Mouse (Mus musculus): ENCODE results near the gene Ncoa7. TPM values are rescaled to one million over a fixed set of nuclear protein-coding genes. Genes with fewer than 3 reads are reported as not detected.

The Ncoa7 gene
- polyA plus RNA-seq, 1 experiment from 2014 or later, result 12.9 TPM

GRCm38 (mm10) chr10:30708039-30708438 is 95.1 kb downstream of the Ncoa7 start:
- WGBS (ENCODE audit: insufficient replicate concordance), result 83% methylated on average over 5 of the region's 5 CpGs
- no peaks in the 10 kb centered on the region for H3K27me3 ChIP-seq (replicated peaks)
- H3K4me2 ChIP-seq, result no peak overlapping the region
- no peak overlapping the region for H3K9ac ChIP-seq
- H3K9me3 ChIP-seq (replicated peaks), result no peaks in the 10 kb centered on the region
- ATAC-seq, result no peak
- H3K4me1 ChIP-seq, result 0 out of 2 replicates have a peak, but pooled peaks cover 5% of the 10 kb centered on the region
- H3K27ac ChIP-seq, result no peak overlapping the region
- no peak overlapping the region for H3K4me3 ChIP-seq
- H3K36me3 ChIP-seq, result peaks cover 9% of the 10 kb centered on the region

GRCm38 (mm10) chr10:30702663-30703062 is 100.5 kb downstream of the Ncoa7 start:
- Histone ChIP-seq H3K27me3 (replicated peaks) (no peaks in the 10 kb centered on the region), H3K9ac (no peak overlapping the region), H3K36me3 (peaks cover 30% of the 10 kb centered on the region), H3K4me1 (no peaks in the 10 kb centered on the region), H3K27ac (no peak overlapping the region), H3K9me3 (replicated peaks) (no peaks in the 10 kb centered on the region), H3K4me3 (no peak overlapping the region), H3K4me2 (no peak overlapping the region)
- 92% methylated on average over 1 of the region's 1 CpGs for WGBS (ENCODE audit: insufficient replicate concordance)
- no peak for ATAC-seq

GRCm38 (mm10) chr10:30686862-30687261 is 116.3 kb downstream of the Ncoa7 start:
- no peak for ATAC-seq
- Histone ChIP-seq H3K27ac (no peak overlapping the region), H3K9ac (no peak overlapping the region), H3K36me3 (peaks cover 28% of the 10 kb centered on the region), H3K9me3 (replicated peaks) (no peaks in the 10 kb centered on the region), H3K27me3 (replicated peaks) (no peaks in the 10 kb centered on the region), H3K4me1 (no peaks in the 10 kb centered on the region), H3K4me3 (no peak overlapping the region), H3K4me2 (no peak overlapping the region)
- WGBS (ENCODE audit: insufficient replicate concordance), result 86% methylated on average over 3 of the region's 3 CpGs

DNA sequence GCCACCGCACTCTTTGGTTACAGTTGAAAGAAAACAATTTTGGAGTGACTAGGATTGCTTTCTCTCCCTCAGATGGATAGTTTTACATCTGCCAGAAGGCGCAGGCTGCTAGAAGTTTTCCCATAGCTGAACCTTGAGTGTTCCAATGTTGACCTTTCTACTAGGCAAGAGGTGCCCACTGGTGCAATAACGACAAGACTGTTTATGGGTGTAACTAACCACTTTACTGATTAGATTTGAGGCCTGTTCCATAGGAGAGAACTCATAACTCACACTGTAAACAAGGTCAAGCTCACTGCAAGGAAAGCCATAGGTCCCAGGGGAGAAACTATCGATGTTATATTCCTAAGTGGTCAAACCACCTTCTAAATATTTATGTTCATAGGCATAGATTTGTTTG is 119.7 kb downstream of the Ncoa7 start:
- Histone ChIP-seq H3K9me3 (replicated peaks) (no peaks in the 10 kb centered on the region), H3K9ac (no peak overlapping the region), H3K27ac (no peak overlapping the region), H3K4me1 (no peaks in the 10 kb centered on the region), H3K36me3 (peaks cover 7% of the 10 kb centered on the region; the same call in 1 of the 2 replicates), H3K4me2 (no peak overlapping the region), H3K27me3 (replicated peaks) (no peaks in the 10 kb centered on the region), H3K4me3 (no peak overlapping the region)
- 73% methylated on average over 4 of the region's 4 CpGs for WGBS (ENCODE audit: insufficient replicate concordance)
- ATAC-seq, result no peak

DNA sequence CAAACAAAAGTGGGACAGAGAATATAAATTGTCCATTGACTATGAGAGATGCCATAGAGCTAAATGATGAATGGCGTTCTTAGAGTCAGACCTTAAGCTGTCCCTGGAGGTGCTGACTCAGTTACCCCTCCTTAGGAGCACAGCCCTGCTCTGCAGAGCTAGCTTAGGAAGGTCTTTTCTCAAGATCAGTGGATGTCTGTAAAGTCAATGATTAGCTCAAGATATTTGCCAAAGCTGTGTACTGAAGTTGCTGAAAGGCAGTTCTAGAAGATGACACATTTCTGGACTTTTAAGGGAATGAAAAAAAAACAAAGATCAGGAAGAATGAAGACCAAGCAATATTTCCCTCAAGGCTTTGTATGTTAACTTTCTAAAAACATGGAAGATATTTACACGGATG is 123.4 kb downstream of the Ncoa7 start:
- Histone ChIP-seq H3K4me2 (no peak overlapping the region), H3K27me3 (replicated peaks) (no peaks in the 10 kb centered on the region), H3K9ac (no peak overlapping the region), H3K4me3 (no peak overlapping the region), H3K9me3 (replicated peaks) (no peaks in the 10 kb centered on the region), H3K4me1 (no peaks in the 10 kb centered on the region), H3K36me3 (peaks cover 7% of the 10 kb centered on the region; the same call in 1 of the 2 replicates), H3K27ac (no peak overlapping the region)
- ATAC-seq, result no peak
- 91% methylated on average over 2 of the region's 2 CpGs for WGBS (ENCODE audit: insufficient replicate concordance)

- ATAC-seq, result no peak
- Histone ChIP-seq H3K4me1 (no peaks in the 10 kb centered on the region), H3K36me3 (peaks cover 7% of the 10 kb centered on the region; the same call in 1 of the 2 replicates), H3K4me3 (no peak overlapping the region), H3K27me3 (replicated peaks) (no peaks in the 10 kb centered on the region), H3K4me2 (no peak overlapping the region), H3K27ac (no peak overlapping the region), H3K9ac (no peak overlapping the region), H3K9me3 (replicated peaks) (no peaks in the 10 kb centered on the region)
- 70% methylated on average over 2 of the region's 2 CpGs for WGBS (ENCODE audit: insufficient replicate concordance)
Observed at GRCm38 (mm10) chr10:30678051-30678450, 125.1 kb downstream of the Ncoa7 start.

DNA sequence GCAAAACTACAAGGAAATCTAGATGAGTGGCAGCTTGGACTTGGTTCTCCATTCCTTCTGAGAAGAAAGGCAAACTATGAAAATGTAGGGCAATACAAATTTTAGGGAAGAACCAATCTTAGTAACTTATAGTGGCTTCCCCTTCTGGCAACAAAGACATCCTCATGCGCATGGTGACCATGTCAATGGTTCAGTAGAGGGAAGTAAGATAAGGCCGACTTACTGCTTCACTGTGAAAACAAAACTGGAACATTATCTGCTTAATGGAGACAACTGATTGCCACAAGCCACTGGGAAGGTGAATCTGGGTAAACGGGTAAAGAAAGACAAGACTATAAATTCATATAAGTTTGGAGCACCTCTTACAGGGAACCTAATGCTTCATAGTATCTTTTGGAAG is 128.3 kb downstream of the Ncoa7 start:
- ATAC-seq, result no peak

GRCm38 (mm10) chr10:30666580-30666979 is 136.5 kb downstream of the Ncoa7 start:
- Histone ChIP-seq H3K4me1 (no peaks in the 10 kb centered on the region), H3K27ac (no peak overlapping the region), H3K9me3 (replicated peaks) (no peaks in the 10 kb centered on the region), H3K4me2 (no peak overlapping the region), H3K27me3 (replicated peaks) (no peaks in the 10 kb centered on the region), H3K9ac (no peak overlapping the region), H3K4me3 (no peak overlapping the region), H3K36me3 (peaks cover 14% of the 10 kb centered on the region)
- WGBS (ENCODE audit: insufficient replicate concordance), result 83% methylated on average over 2 of the region's 2 CpGs
- no peak for ATAC-seq

More for the DNA sequence above, 128.3 kb downstream of the Ncoa7 start:
- Histone ChIP-seq H3K9ac (no peak overlapping the region), H3K36me3 (peaks cover 12% of the 10 kb centered on the region), H3K4me3 (no peak overlapping the region), H3K27ac (no peak overlapping the region), H3K4me1 (no peaks in the 10 kb centered on the region), H3K4me2 (no peak overlapping the region), H3K9me3 (replicated peaks) (no peaks in the 10 kb centered on the region), H3K27me3 (replicated peaks) (no peaks in the 10 kb centered on the region)
- WGBS (ENCODE audit: insufficient replicate concordance), result 19% methylated on average over 3 of the region's 3 CpGs

GRCm38 (mm10) chr10:30660564-30661328 is 142.4 kb downstream of the Ncoa7 start:
- Histone ChIP-seq H3K9me3 (replicated peaks) (no peaks in the 10 kb centered on the region), H3K27ac (no peak overlapping the region; the same call in 1 of the 2 replicates), H3K27me3 (replicated peaks) (no peaks in the 10 kb centered on the region), H3K4me3 (no peak overlapping the region), H3K4me1 (peaks cover 20% of the 10 kb centered on the region), H3K36me3 (peaks cover 40% of the 10 kb centered on the region), H3K4me2 (peak overlapping the region; percentile 8; the same call in 1 of the 2 replicates), H3K9ac (no peak overlapping the region)
- WGBS (ENCODE audit: insufficient replicate concordance), result 36% methylated on average over 6 of the region's 6 CpGs
- ATAC-seq, result peak; percentile 40; the same call in 1 of the 2 replicates

DNA sequence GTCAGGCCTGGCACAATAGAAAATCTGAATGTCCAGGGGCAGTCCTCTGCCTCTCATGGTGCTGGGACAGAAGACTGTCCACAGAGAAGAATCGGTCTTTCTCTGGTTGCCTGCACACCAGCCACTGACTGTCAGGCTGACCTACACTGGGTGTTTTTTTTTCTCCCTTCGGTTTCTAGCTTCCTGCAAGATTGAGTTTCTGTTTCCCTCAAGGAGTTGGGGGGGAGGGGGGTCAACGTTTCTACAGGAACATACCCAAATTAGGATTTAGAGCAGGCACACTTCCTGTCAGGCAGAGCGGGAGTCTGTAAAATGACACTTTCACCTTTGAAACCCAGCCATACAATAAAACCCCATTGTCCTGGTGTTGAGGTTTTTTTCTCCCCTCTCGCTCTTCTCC is 147.5 kb downstream of the Ncoa7 start:
- H3K27me3 ChIP-seq (replicated peaks), result no peaks in the 10 kb centered on the region
- peak overlapping the region; percentile 33 for H3K4me3 ChIP-seq
- H3K4me2 ChIP-seq, result peak overlapping the region; percentile 35
- peaks cover 14% of the 10 kb centered on the region; the same call in 1 of the 2 replicates for H3K4me1 ChIP-seq
- no peaks in the 10 kb centered on the region for H3K9me3 ChIP-seq (replicated peaks)
- WGBS (ENCODE audit: insufficient replicate concordance), result 14% methylated on average over 5 of the region's 5 CpGs
- no peak overlapping the region; the same call in 1 of the 2 replicates for H3K9ac ChIP-seq
- H3K36me3 ChIP-seq, result peaks cover 52% of the 10 kb centered on the region
- H3K27ac ChIP-seq, result peak overlapping the region; percentile 4; the same call in 1 of the 2 replicates
- no peak for ATAC-seq

- no peak overlapping the region for H3K9ac ChIP-seq
- H3K27ac ChIP-seq, result no peak overlapping the region
- no peak overlapping the region for H3K4me3 ChIP-seq
- ATAC-seq, result no peak
- WGBS (ENCODE audit: insufficient replicate concordance), result 75% methylated on average over 2 of the region's 2 CpGs
- H3K27me3 ChIP-seq (replicated peaks), result no peaks in the 10 kb centered on the region
- H3K4me2 ChIP-seq, result no peak overlapping the region
- H3K4me1 ChIP-seq, result no peaks in the 10 kb centered on the region
- peaks cover 41% of the 10 kb centered on the region for H3K36me3 ChIP-seq
- no peaks in the 10 kb centered on the region for H3K9me3 ChIP-seq (replicated peaks)
Observed at GRCm38 (mm10) chr10:30647681-30648080, 155.4 kb downstream of the Ncoa7 start.

- no peak for ATAC-seq
- Histone ChIP-seq H3K4me2 (no peak overlapping the region), H3K9me3 (replicated peaks) (no peaks in the 10 kb centered on the region), H3K4me3 (no peak overlapping the region), H3K4me1 (peaks cover 12% of the 10 kb centered on the region), H3K27ac (no peak overlapping the region), H3K36me3 (no peaks in the 10 kb centered on the region), H3K27me3 (replicated peaks) (no peaks in the 10 kb centered on the region), H3K9ac (no peak overlapping the region)
- WGBS (ENCODE audit: insufficient replicate concordance), result 62% methylated on average over 3 of the region's 3 CpGs
Observed at GRCm38 (mm10) chr10:30638216-30638615, 164.9 kb downstream of the Ncoa7 start.
